Mouse (Mus musculus): ENCODE results near the gene Rasal2. TPM values are rescaled to one million over a fixed set of nuclear protein-coding genes. Genes with fewer than 3 reads are reported as not detected.
A peak's percentile ranks its signal among the peaks of the same experiment; 100 is the strongest.

Rasal2 gene
- polyA plus RNA-seq, 1 experiment from 2014 or later: 49.2 TPM

DNA sequence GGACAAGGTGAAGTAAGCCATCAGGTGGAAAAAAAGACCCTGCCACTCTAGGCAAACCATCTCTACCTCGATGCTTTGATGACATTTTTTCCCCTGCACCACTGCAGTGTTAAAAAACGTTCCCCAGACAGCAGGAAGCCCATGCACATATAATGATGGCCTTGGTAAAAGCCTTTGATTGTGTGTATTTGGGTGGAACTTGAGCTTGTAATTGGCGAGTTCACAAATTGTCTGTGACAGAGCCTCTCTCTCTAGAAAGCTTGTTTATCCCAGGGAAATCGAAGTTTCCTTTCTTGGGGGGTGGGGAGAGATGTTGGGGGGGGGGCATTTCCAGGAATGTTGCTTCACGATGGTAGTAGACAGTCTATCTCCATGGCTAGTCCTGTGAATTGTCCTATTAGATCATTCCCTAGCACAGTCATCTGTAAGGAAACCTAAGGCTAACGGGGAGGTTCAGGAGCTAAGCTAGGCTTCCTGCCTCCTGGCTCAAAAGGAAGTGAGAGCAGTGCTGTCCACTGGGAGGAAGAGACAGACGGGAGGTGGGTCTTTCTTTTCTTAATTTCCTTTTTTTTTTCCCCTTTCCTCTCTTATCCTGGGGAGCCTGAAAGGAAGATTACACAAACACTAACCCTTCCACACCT is 35.9 kb upstream of the Rasal2 start:
- H3K27ac ChIP-seq: no peak overlapping the region
- no peaks in the 10 kb centered on the region for H3K9me3 ChIP-seq
- no peak overlapping the region for H3K9ac ChIP-seq (replicated peaks)
- no peaks in the 10 kb centered on the region for H3K36me3 ChIP-seq
- no peak for ATAC-seq
- H3K4me3 ChIP-seq (replicated peaks): no peak overlapping the region
- H3K4me1 ChIP-seq (replicated peaks): peaks cover 63% of the 10 kb centered on the region
- H3K4me2 ChIP-seq (replicated peaks): no peak overlapping the region
- peaks cover 15% of the 10 kb centered on the region for H3K27me3 ChIP-seq
- WGBS: 26% methylated on average over 7 of the region's 7 CpGs

DNA sequence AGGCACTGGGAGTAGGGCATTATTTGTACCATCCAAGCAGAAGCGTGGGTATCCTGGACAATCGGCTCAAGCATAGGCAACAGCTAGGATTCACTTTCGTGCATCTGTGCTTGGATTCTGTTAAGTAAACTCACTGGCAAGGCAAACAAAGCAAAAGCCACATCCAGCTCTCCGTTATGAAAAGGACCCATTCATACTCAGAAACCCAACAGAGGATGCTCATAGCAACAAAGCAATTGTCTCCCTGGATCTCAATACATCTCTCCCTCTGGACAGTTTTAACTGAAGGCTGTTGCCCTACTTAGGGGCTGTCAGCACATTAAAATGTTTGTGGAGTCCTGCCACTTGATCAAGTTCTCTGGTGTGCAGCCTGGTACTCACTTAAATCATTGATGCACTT is 34.7 kb upstream of the Rasal2 start:
- 41% methylated on average over 4 of the region's 4 CpGs for WGBS
- no peak for ATAC-seq
- Histone ChIP-seq H3K4me1 (replicated peaks) (peaks cover 61% of the 10 kb centered on the region), H3K9me3 (no peaks in the 10 kb centered on the region), H3K27ac (no peak overlapping the region), H3K27me3 (peaks cover 15% of the 10 kb centered on the region), H3K36me3 (no peaks in the 10 kb centered on the region), H3K4me3 (replicated peaks) (no peak overlapping the region), H3K9ac (replicated peaks) (no peak overlapping the region), H3K4me2 (replicated peaks) (no peak overlapping the region)

GRCm38 (mm10) chr1:157446325-157446724 is 33.9 kb upstream of the Rasal2 start:
- Histone ChIP-seq H3K9me3 (no peaks in the 10 kb centered on the region), H3K4me1 (replicated peaks) (peaks cover 68% of the 10 kb centered on the region), H3K4me2 (replicated peaks) (no peak overlapping the region), H3K36me3 (no peaks in the 10 kb centered on the region), H3K9ac (replicated peaks) (no peak overlapping the region), H3K27ac (no peak overlapping the region), H3K27me3 (peaks cover 15% of the 10 kb centered on the region), H3K4me3 (replicated peaks) (no peak overlapping the region)
- 67% methylated on average over 7 of the region's 7 CpGs for WGBS
- ATAC-seq: no peak

- Histone ChIP-seq H3K4me3 (replicated peaks) (no peak overlapping the region), H3K9me3 (no peaks in the 10 kb centered on the region), H3K27ac (no peak overlapping the region), H3K27me3 (peaks cover 10% of the 10 kb centered on the region; the same call in 1 of the 2 replicates), H3K4me2 (replicated peaks) (no peak overlapping the region), H3K36me3 (no peaks in the 10 kb centered on the region), H3K4me1 (replicated peaks) (peaks cover 70% of the 10 kb centered on the region), H3K9ac (replicated peaks) (no peak overlapping the region)
- 94% methylated on average over 6 of the region's 6 CpGs for WGBS
- no peak for ATAC-seq
These were observed 33.1 kb upstream of the Rasal2 start for GRCm38 (mm10) chr1:157445398-157445910.

GRCm38 (mm10) chr1:157444632-157445300 is 32.4 kb upstream of the Rasal2 start:
- WGBS: 66% methylated on average over 13 of the region's 13 CpGs
- no peak overlapping the region for H3K4me3 ChIP-seq (replicated peaks)
- no peaks in the 10 kb centered on the region for H3K9me3 ChIP-seq
- no peaks in the 10 kb centered on the region for H3K36me3 ChIP-seq
- no peak for ATAC-seq
- H3K9ac ChIP-seq (replicated peaks): no peak overlapping the region
- peaks cover 70% of the 10 kb centered on the region for H3K4me1 ChIP-seq (replicated peaks)
- peak overlapping the region; percentile 44; the same call in 1 of the 2 replicates for H3K27ac ChIP-seq
- H3K4me2 ChIP-seq (replicated peaks): no peak overlapping the region
- H3K27me3 ChIP-seq: peaks cover 8% of the 10 kb centered on the region; the same call in 1 of the 2 replicates

DNA sequence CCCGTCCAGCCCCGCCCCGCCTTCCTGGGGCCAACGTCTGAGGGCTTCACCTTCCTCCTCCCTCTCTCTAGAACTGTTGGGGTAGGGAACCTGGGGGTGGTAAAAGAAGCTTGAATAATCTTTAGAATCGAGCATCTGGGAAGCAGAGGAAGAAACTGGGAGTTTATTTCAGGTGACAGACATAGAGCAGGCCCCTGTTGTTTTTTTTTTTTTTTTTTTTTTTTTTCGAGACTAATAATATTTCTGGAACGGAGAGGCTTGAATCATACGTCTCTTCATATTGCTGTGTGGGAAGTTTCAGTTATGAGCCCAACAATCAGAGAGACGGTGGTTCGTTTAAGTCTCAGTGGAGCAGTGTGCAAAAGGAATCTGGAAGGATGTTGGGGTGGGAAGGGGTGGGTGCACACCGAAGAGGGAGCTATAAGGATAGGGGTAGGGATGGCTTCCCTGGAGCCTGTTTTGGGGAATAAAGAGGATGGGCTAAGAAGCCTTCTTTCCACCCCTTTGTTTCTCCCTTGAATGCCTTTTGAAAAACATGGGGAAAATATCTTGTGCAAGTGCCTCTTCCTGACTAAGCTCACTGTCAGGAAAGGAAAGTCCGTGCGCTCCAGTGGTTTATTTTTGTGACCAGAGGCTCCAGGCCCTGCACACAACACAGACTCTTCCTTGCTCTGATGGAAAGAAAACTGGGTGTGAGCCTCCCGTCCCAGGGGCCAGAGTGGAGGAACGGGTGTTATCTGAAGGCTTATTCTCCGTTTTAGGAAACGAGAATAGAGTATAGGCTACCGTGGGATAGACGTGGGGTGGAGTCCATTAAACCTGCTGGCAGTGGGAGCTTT is 31.5 kb upstream of the Rasal2 start:
- Histone ChIP-seq H3K27ac (peak overlapping the region; percentile 44), H3K27me3 (peaks cover 7% of the 10 kb centered on the region; the same call in 1 of the 2 replicates), H3K9me3 (no peaks in the 10 kb centered on the region), H3K36me3 (no peaks in the 10 kb centered on the region), H3K4me2 (replicated peaks) (peak overlapping the region; percentile 32), H3K4me3 (replicated peaks) (no peak overlapping the region), H3K9ac (replicated peaks) (no peak overlapping the region), H3K4me1 (replicated peaks) (peaks cover 73% of the 10 kb centered on the region)
- no peak for ATAC-seq
- 11% methylated on average over 19 of the region's 19 CpGs for WGBS

DNA sequence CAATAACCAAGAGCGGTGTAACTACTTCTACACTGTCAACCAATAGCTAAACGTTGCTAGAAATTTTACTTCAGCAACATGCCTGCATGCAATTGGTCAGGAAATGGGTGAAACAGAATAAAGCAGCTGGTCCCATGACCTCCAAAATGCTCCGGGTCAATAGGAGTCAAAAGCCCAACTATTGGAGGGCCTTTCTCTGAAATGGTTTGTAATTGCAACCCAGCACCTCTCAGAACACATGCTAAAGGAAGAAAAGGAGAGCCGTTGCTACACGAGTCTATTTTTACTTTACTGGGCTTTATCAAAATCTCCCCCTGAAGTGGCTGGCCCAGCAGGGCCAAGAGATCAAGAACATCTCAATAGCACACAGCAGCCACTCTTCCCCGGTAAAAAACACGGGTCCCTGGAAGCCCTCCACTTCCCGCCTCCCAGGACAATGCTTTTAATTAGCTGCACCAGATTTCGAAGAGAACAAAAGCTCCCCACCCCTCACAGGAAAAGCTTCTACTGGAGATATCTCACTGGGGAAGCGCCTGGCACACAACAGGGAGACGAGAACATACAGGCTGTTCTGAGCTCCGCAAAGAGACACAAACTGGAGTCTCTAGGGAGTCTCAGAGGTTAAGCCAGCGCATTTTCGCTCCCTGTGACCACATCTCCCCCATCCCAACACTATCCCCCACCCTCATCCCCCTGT is 30.8 kb upstream of the Rasal2 start:
- Histone ChIP-seq H3K27me3 (peaks cover 4% of the 10 kb centered on the region; the same call in 1 of the 2 replicates), H3K4me1 (replicated peaks) (peaks cover 74% of the 10 kb centered on the region), H3K9me3 (no peaks in the 10 kb centered on the region), H3K9ac (replicated peaks) (no peak overlapping the region), H3K36me3 (no peaks in the 10 kb centered on the region), H3K27ac (peak overlapping the region; percentile 44), H3K4me2 (replicated peaks) (peak overlapping the region; percentile 32), H3K4me3 (replicated peaks) (no peak overlapping the region)
- WGBS: 10% methylated on average over 14 of the region's 14 CpGs
- ATAC-seq: peak; percentile 28; the same call in 1 of the 2 replicates

GRCm38 (mm10) chr1:157439973-157440641 is 27.7 kb upstream of the Rasal2 start:
- Histone ChIP-seq H3K9ac (replicated peaks) (no peak overlapping the region; the same call in 1 of the 2 replicates), H3K4me3 (replicated peaks) (peak overlapping the region; percentile 15), H3K4me2 (replicated peaks) (peak overlapping the region; percentile 47), H3K36me3 (no peaks in the 10 kb centered on the region), H3K27me3 (peaks cover 2% of the 10 kb centered on the region; the same call in 1 of the 2 replicates), H3K4me1 (replicated peaks) (peaks cover 56% of the 10 kb centered on the region), H3K9me3 (no peaks in the 10 kb centered on the region), H3K27ac (peak overlapping the region; percentile 79)
- peak; percentile 91 for ATAC-seq
- 2% methylated on average over 14 of the region's 14 CpGs for WGBS

DNA sequence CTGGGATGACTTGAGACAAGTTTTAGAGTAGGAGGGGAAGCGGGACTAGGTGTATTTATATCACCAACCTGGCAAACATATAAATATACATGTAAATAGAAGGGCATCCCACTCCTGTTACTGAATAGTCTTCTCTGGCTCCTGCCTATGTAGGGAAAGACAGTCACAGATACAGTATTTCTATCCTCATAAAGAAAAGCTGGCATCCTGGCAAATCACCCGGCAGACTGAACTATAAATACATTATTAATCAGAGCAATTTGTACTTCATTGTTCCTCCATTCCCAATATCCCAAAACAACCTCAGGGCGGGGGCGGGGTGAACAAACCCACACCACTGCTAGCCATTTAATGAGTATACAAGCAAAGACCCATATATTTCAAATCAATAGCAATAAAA is 26.7 kb upstream of the Rasal2 start:
- Histone ChIP-seq H3K36me3 (no peaks in the 10 kb centered on the region), H3K9ac (replicated peaks) (no peak overlapping the region), H3K4me3 (replicated peaks) (no peak overlapping the region), H3K9me3 (no peaks in the 10 kb centered on the region), H3K27ac (peak overlapping the region; percentile 79), H3K27me3 (no peaks in the 10 kb centered on the region), H3K4me1 (replicated peaks) (peaks cover 47% of the 10 kb centered on the region), H3K4me2 (replicated peaks) (no peak overlapping the region)
- WGBS: 72% methylated on average over 4 of the region's 4 CpGs
- ATAC-seq: no peak

DNA sequence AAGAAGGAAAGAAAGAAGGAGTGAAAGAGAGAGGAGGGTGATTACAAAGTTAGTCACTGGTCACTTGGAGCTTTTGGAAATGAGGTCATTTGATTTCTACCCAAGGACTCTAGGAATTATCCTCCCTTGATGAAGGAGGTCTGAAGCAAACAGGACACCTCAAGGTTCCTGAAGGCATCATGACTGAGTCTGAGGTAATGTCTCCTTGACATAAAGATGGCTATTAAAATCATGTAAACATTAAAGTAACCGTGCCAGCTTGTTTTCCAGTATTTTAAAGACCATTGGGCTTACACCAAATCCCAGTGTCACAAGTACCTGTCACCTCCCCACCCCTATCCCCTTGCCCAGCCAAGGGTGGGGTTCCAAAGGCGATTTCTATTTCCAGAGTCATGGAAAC is 25.9 kb upstream of the Rasal2 start:
- H3K4me2 ChIP-seq (replicated peaks): no peak overlapping the region
- peaks cover 39% of the 10 kb centered on the region for H3K4me1 ChIP-seq (replicated peaks)
- ATAC-seq: no peak
- no peak overlapping the region for H3K4me3 ChIP-seq (replicated peaks)
- H3K9me3 ChIP-seq: no peaks in the 10 kb centered on the region
- H3K27ac ChIP-seq: no peak overlapping the region
- no peaks in the 10 kb centered on the region for H3K36me3 ChIP-seq
- no peaks in the 10 kb centered on the region for H3K27me3 ChIP-seq
- no peak overlapping the region for H3K9ac ChIP-seq (replicated peaks)
- 93% methylated on average over 2 of the region's 2 CpGs for WGBS

DNA sequence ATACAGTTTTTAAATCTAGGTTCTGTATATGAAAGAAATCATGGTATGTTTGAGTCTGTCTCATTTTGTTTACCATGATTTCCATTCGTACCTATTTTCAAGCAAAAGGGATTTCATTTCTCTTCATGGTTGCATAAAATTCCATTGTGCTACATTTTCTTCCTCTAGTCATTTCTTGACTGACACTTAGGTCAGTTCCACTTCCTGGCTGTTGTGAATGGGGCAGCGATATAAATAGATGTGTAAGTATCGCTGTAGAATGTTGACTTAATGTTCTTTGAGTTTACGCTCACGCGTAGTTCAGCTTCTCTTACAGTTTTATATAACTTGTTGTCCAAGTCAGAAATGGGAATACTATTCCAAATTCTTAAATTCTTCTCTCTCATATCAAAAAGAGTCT is 23.5 kb upstream of the Rasal2 start:
- Histone ChIP-seq H3K27me3 (no peaks in the 10 kb centered on the region), H3K27ac (no peak overlapping the region), H3K9ac (replicated peaks) (no peak overlapping the region), H3K4me3 (replicated peaks) (no peak overlapping the region), H3K9me3 (no peaks in the 10 kb centered on the region), H3K4me2 (replicated peaks) (no peak overlapping the region), H3K36me3 (no peaks in the 10 kb centered on the region), H3K4me1 (replicated peaks) (peaks cover 21% of the 10 kb centered on the region)
- 96% methylated on average over 6 of the region's 6 CpGs for WGBS
- ATAC-seq: no peak

All from midbrain, embryonic 13.5 days (tissue).